Mouse (Mus musculus) heart, postnatal 36 days (tissue): ENCODE data around the gene Fbxo31. TPM values are rescaled to one million over a fixed set of nuclear protein-coding genes. Genes with fewer than 3 reads are reported as not detected.

ENCODE experiments used
- DNase-seq, 2 experiments: peaks; one replicate each; pipeline ENCODE4 v3.0.0; 2021 to 2022
- intact Hi-C: fragments of 180-260 bp; cut with DNase I; formaldehyde crosslinking; loops from one replicate; pipeline ENCODE4 v1.15.1; 2025
- total RNA-seq, 2 experiments: library from RNA; stranded (reverse); gene quantifications; 2 replicates each; pipeline ENCODE4 v1.2.3; 2021

Gene Fbxo31
- total RNA-seq, 2 experiments from 2014 or later, result 122 to 133 TPM

GRCm38 (mm10) chr8:121590203-121591177 lies 11.9 kb upstream of the Fbxo31 start, which contains the start of gene Map1lc3b:
TSS of gene Map1lc3b (plus strand) at chr8:121590361.
- DNase-seq, result peak; percentile 99
- intact Hi-C loops, result loop anchor here (2.0 to 5.0 kb wide), 2 partner anchors 44 to 473 kb away; partner anchors contain the start of gene Foxc2

- no peak for DNase-seq
These were observed 10.7 kb upstream of the Fbxo31 start for GRCm38 (mm10) chr8:121589205-121589726.

GRCm38 (mm10) chr8:121588750-121589149 lies 10.1 kb upstream of the Fbxo31 start:
- intact Hi-C loops, result no loop called here
- no peak for DNase-seq

More at GRCm38 (mm10) chr8:121589205-121589726, 10.7 kb upstream of the Fbxo31 start:
- intact Hi-C loops, result no loop called here

- peak; percentile 100 for DNase-seq
- intact Hi-C loops, result no loop called here
These were observed 6.7 kb upstream of the Fbxo31 start for GRCm38 (mm10) chr8:121585159-121585825.

GRCm38 (mm10) chr8:121584730-121585129 lies 6.1 kb upstream of the Fbxo31 start:
- intact Hi-C loops, result no loop called here

GRCm38 (mm10) chr8:121583653-121584052 lies 5.0 kb upstream of the Fbxo31 start:
- no peak for DNase-seq

More at GRCm38 (mm10) chr8:121584730-121585129, 6.1 kb upstream of the Fbxo31 start:
- DNase-seq, result no peak

GRCm38 (mm10) chr8:121580465-121580864 lies 1.9 kb upstream of the Fbxo31 start:
- intact Hi-C loops, result no loop called here
- DNase-seq, result no peak

More at GRCm38 (mm10) chr8:121583653-121584052, 5.0 kb upstream of the Fbxo31 start:
- intact Hi-C loops, result no loop called here

GRCm38 (mm10) chr8:121577751-121578675 lies 593 bp downstream of the Fbxo31 start:
- intact Hi-C loops, result loop anchor here (2.0 kb wide), 1 partner anchor 31 kb away; no protein-coding TSS in a partner anchor
- no peak for DNase-seq

GRCm38 (mm10) chr8:121575661-121576060 lies 2.9 kb downstream of the Fbxo31 start:
- DNase-seq, result no peak
- intact Hi-C loops, result no loop called here

GRCm38 (mm10) chr8:121573275-121573674 lies 5.3 kb downstream of the Fbxo31 start:
- intact Hi-C loops, result no loop called here
- DNase-seq, result peak; percentile 74 to 80

- no peak for DNase-seq
- intact Hi-C loops, result no loop called here
These were observed 6.5 kb downstream of the Fbxo31 start for GRCm38 (mm10) chr8:121572121-121572520.

- DNase-seq, result no peak
- intact Hi-C loops, result no loop called here
These were observed 7.8 kb downstream of the Fbxo31 start for GRCm38 (mm10) chr8:121570801-121571200.

- peak in 1 of 2 experiments; percentile 31 for DNase-seq
- intact Hi-C loops, result no loop called here
These were observed 8.3 kb downstream of the Fbxo31 start for GRCm38 (mm10) chr8:121570335-121570734.

GRCm38 (mm10) chr8:121568321-121568720 lies 10.3 kb downstream of the Fbxo31 start:
- no peak for DNase-seq
- intact Hi-C loops, result no loop called here

- intact Hi-C loops, result no loop called here
- no peak for DNase-seq
These were observed 14.9 kb downstream of the Fbxo31 start for GRCm38 (mm10) chr8:121563701-121564100.

- DNase-seq, result peak; percentile 77 to 83
- intact Hi-C loops, result no loop called here
These were observed 15.7 kb downstream of the Fbxo31 start for GRCm38 (mm10) chr8:121562941-121563351.

GRCm38 (mm10) chr8:121561636-121562345 lies 16.8 kb downstream of the Fbxo31 start:
- peak; percentile 73 to 74 for DNase-seq
- intact Hi-C loops, result no loop called here

GRCm38 (mm10) chr8:121560432-121561100 lies 18.0 kb downstream of the Fbxo31 start:
- intact Hi-C loops, result no loop called here
- DNase-seq, result no peak

GRCm38 (mm10) chr8:121559801-121560200 lies 18.8 kb downstream of the Fbxo31 start:
- intact Hi-C loops, result no loop called here

More at GRCm38 (mm10) chr8:121559801-121560200, 18.8 kb downstream of the Fbxo31 start:
- no peak for DNase-seq
